Mouse (Mus musculus): Measurements from ENCODE around the gene Gas2l1. TPM values are rescaled to one million over a fixed set of nuclear protein-coding genes. Genes with fewer than 3 reads are reported as not detected.

The Gas2l1 gene
- 30.0 and 31.8 TPM in 2 replicates for polyA plus RNA-seq (2015; fragmentation: Nextera tagmentation; extraction: Ambion mirVana)

GRCm38 (mm10) chr11:5065056-5065821, at the start of gene Gas2l1:
Gene Gas2l1 (minus strand): TSS chr11:5065327.

GRCm38 (mm10) chr11:5098736-5099542, 33.8 kb upstream of the Gas2l1 start, which contains the start of the genes Rhbdd3 and Ewsr1:
Gene Rhbdd3 (plus strand): TSS chr11:5098926.
Gene Ewsr1 (minus strand): TSS chr11:5099266.

GRCm38 (mm10) chr11:5057856-5058641, 7.1 kb downstream of the Gas2l1 start, which contains the start of gene Rasl10a:
Gene Rasl10a (plus strand): TSS chr11:5058128.

Small RNA genes within 50 kb of the gene (microRNA-seq; reads per million reads assigned to microRNA genes)
- gene Gm47296, result not detected

Other genes with a start within 250 kb of the Gas2l1 start
- 21.5 and 23.6 TPM in 2 replicates for gene Nf2, start 215.8 kb downstream of the Gas2l1 start, polyA plus RNA-seq (2015; fragmentation: Nextera tagmentation; extraction: Ambion mirVana)
- gene Nipsnap1, start 191.4 kb downstream of the Gas2l1 start, polyA plus RNA-seq (2015; fragmentation: Nextera tagmentation; extraction: Ambion mirVana), result 13.3 and 14.5 TPM in 2 replicates
- 17.3 and 18.8 TPM in 2 replicates for gene Thoc5, start 170.0 kb downstream of the Gas2l1 start, polyA plus RNA-seq (2015; fragmentation: Nextera tagmentation; extraction: Ambion mirVana)
- gene Nefh, start 117.3 kb downstream of the Gas2l1 start, polyA plus RNA-seq (2015; fragmentation: Nextera tagmentation; extraction: Ambion mirVana), result 0.05 and 0.14 TPM in 2 replicates
- gene Ap1b1, start 78.5 kb downstream of the Gas2l1 start, polyA plus RNA-seq (2015; fragmentation: Nextera tagmentation; extraction: Ambion mirVana), result 35.8 and 37.2 TPM in 2 replicates
- 1.1 and 1.9 TPM in 2 replicates for gene Rasl10a, start 7.2 kb downstream of the Gas2l1 start, polyA plus RNA-seq (2015; fragmentation: Nextera tagmentation; extraction: Ambion mirVana)
- 17.4 and 21.5 TPM in 2 replicates for gene Rhbdd3, start 33.6 kb upstream of the Gas2l1 start, polyA plus RNA-seq (2015; fragmentation: Nextera tagmentation; extraction: Ambion mirVana)
- gene Ewsr1, start 33.9 kb upstream of the Gas2l1 start, polyA plus RNA-seq (2015; fragmentation: Nextera tagmentation; extraction: Ambion mirVana), result 280 and 285 TPM in 2 replicates
- 35.0 and 40.1 TPM in 2 replicates for gene Emid1, start 86.9 kb upstream of the Gas2l1 start, polyA plus RNA-seq (2015; fragmentation: Nextera tagmentation; extraction: Ambion mirVana)
- 17.9 and 20.2 TPM in 2 replicates for gene Kremen1, start 196.2 kb upstream of the Gas2l1 start, polyA plus RNA-seq (2015; fragmentation: Nextera tagmentation; extraction: Ambion mirVana)